Mouse (Mus musculus): Measurements from ENCODE around the gene Usp33. TPM values are rescaled to one million over a fixed set of nuclear protein-coding genes. Genes with fewer than 3 reads are reported as not detected.

Usp33 gene
- polyA plus RNA-seq, 1 experiment, result 0.37 TPM

GRCm38 (mm10) chr3:152396278-152396987 lies 50.2 kb downstream of the Usp33 start:
- H3K9me3 ChIP-seq (ENCODE audit: control insufficient read depth, low read length), result no peaks in the 10 kb centered on the region
- peaks cover 54% of the 10 kb centered on the region for H3K4me1 ChIP-seq (ENCODE audit: control insufficient read depth)
- peak overlapping the region; percentile 99 for H3K4me3 ChIP-seq (replicated peaks)
- TF ChIP-seq TAL1 (IDR thresholded peaks at IDR 0.05; ENCODE audit: low read length) (no peak), GATA1 (IDR thresholded peaks at IDR 0.05; ENCODE audit: low read length) (no peak)
- H3K36me3 ChIP-seq (ENCODE audit: control insufficient read depth), result peaks cover 50% of the 10 kb centered on the region
- H3K27me3 ChIP-seq (ENCODE audit: control insufficient read depth), result no peaks in the 10 kb centered on the region

GRCm38 (mm10) chr3:152396988-152397314 lies 50.7 kb downstream of the Usp33 start:
- H3K36me3 ChIP-seq (ENCODE audit: control insufficient read depth), result peaks cover 47% of the 10 kb centered on the region
- H3K4me3 ChIP-seq (replicated peaks), result peak overlapping the region; percentile 99
- no peaks in the 10 kb centered on the region for H3K27me3 ChIP-seq (ENCODE audit: control insufficient read depth)
- no peaks in the 10 kb centered on the region for H3K9me3 ChIP-seq (ENCODE audit: control insufficient read depth, low read length)
- peaks cover 58% of the 10 kb centered on the region for H3K4me1 ChIP-seq (ENCODE audit: control insufficient read depth)
- TF ChIP-seq GATA1 (IDR thresholded peaks at IDR 0.05; ENCODE audit: low read length) (no peak), TAL1 (IDR thresholded peaks at IDR 0.05; ENCODE audit: low read length) (no peak)

- Histone ChIP-seq H3K36me3 (ENCODE audit: control insufficient read depth) (peaks cover 42% of the 10 kb centered on the region), H3K4me1 (ENCODE audit: control insufficient read depth) (peaks cover 60% of the 10 kb centered on the region), H3K27me3 (ENCODE audit: control insufficient read depth) (no peaks in the 10 kb centered on the region), H3K4me3 (replicated peaks) (peak overlapping the region; percentile 99), H3K9me3 (ENCODE audit: control insufficient read depth, low read length) (no peaks in the 10 kb centered on the region)
- no peak for TF ChIP-seq TAL1 (IDR thresholded peaks at IDR 0.05; ENCODE audit: low read length)
- no peak for TF ChIP-seq GATA1 (IDR thresholded peaks at IDR 0.05; ENCODE audit: low read length)
These were observed 51.2 kb downstream of the Usp33 start for GRCm38 (mm10) chr3:152397335-152397940.

GRCm38 (mm10) chr3:152400441-152400840 lies 54.2 kb downstream of the Usp33 start:
- Histone ChIP-seq H3K9me3 (ENCODE audit: control insufficient read depth, low read length) (no peaks in the 10 kb centered on the region), H3K27me3 (ENCODE audit: control insufficient read depth) (no peaks in the 10 kb centered on the region), H3K4me3 (replicated peaks) (no peak overlapping the region), H3K4me1 (ENCODE audit: control insufficient read depth) (peaks cover 61% of the 10 kb centered on the region), H3K36me3 (ENCODE audit: control insufficient read depth) (peaks cover 27% of the 10 kb centered on the region)
- no peak for TF ChIP-seq TAL1 (IDR thresholded peaks at IDR 0.05; ENCODE audit: low read length)
- no peak for TF ChIP-seq GATA1 (IDR thresholded peaks at IDR 0.05; ENCODE audit: low read length)

GRCm38 (mm10) chr3:152400875-152401274 lies 54.6 kb downstream of the Usp33 start:
- peaks cover 27% of the 10 kb centered on the region for H3K36me3 ChIP-seq (ENCODE audit: control insufficient read depth)
- no peaks in the 10 kb centered on the region for H3K9me3 ChIP-seq (ENCODE audit: control insufficient read depth, low read length)
- TF ChIP-seq TAL1 (IDR thresholded peaks at IDR 0.05; ENCODE audit: low read length) (no peak), GATA1 (IDR thresholded peaks at IDR 0.05; ENCODE audit: low read length) (no peak)
- H3K27me3 ChIP-seq (ENCODE audit: control insufficient read depth), result no peaks in the 10 kb centered on the region
- H3K4me1 ChIP-seq (ENCODE audit: control insufficient read depth), result peaks cover 64% of the 10 kb centered on the region
- H3K4me3 ChIP-seq (replicated peaks), result no peak overlapping the region

GRCm38 (mm10) chr3:152401964-152402670 lies 55.8 kb downstream of the Usp33 start:
- H3K9me3 ChIP-seq (ENCODE audit: control insufficient read depth, low read length), result no peaks in the 10 kb centered on the region
- H3K36me3 ChIP-seq (ENCODE audit: control insufficient read depth), result peaks cover 27% of the 10 kb centered on the region
- no peaks in the 10 kb centered on the region for H3K27me3 ChIP-seq (ENCODE audit: control insufficient read depth)
- H3K4me1 ChIP-seq (ENCODE audit: control insufficient read depth), result peaks cover 67% of the 10 kb centered on the region
- no peak for TF ChIP-seq GATA1 (IDR thresholded peaks at IDR 0.05; ENCODE audit: low read length)
- no peak for TF ChIP-seq TAL1 (IDR thresholded peaks at IDR 0.05; ENCODE audit: low read length)
- no peak overlapping the region for H3K4me3 ChIP-seq (replicated peaks)

GRCm38 (mm10) chr3:152402671-152403066 lies 56.4 kb downstream of the Usp33 start:
- TF ChIP-seq GATA1 (IDR thresholded peaks at IDR 0.05; ENCODE audit: low read length) (no peak), TAL1 (IDR thresholded peaks at IDR 0.05; ENCODE audit: low read length) (no peak)
- Histone ChIP-seq H3K27me3 (ENCODE audit: control insufficient read depth) (no peaks in the 10 kb centered on the region), H3K4me3 (replicated peaks) (no peak overlapping the region), H3K36me3 (ENCODE audit: control insufficient read depth) (peaks cover 27% of the 10 kb centered on the region), H3K9me3 (ENCODE audit: control insufficient read depth, low read length) (no peaks in the 10 kb centered on the region), H3K4me1 (ENCODE audit: control insufficient read depth) (peaks cover 62% of the 10 kb centered on the region)

GRCm38 (mm10) chr3:152403827-152404226 lies 57.5 kb downstream of the Usp33 start:
- TF ChIP-seq TAL1 (IDR thresholded peaks at IDR 0.05; ENCODE audit: low read length) (no peak), GATA1 (IDR thresholded peaks at IDR 0.05; ENCODE audit: low read length) (no peak)
- Histone ChIP-seq H3K9me3 (ENCODE audit: control insufficient read depth, low read length) (no peaks in the 10 kb centered on the region), H3K27me3 (ENCODE audit: control insufficient read depth) (no peaks in the 10 kb centered on the region), H3K36me3 (ENCODE audit: control insufficient read depth) (peaks cover 22% of the 10 kb centered on the region), H3K4me1 (ENCODE audit: control insufficient read depth) (peaks cover 54% of the 10 kb centered on the region), H3K4me3 (replicated peaks) (no peak overlapping the region)

- Histone ChIP-seq H3K9me3 (ENCODE audit: control insufficient read depth, low read length) (no peaks in the 10 kb centered on the region), H3K4me1 (ENCODE audit: control insufficient read depth) (peaks cover 47% of the 10 kb centered on the region), H3K27me3 (ENCODE audit: control insufficient read depth) (no peaks in the 10 kb centered on the region), H3K36me3 (ENCODE audit: control insufficient read depth) (peaks cover 19% of the 10 kb centered on the region), H3K4me3 (replicated peaks) (no peak overlapping the region)
- no peak for TF ChIP-seq GATA1 (IDR thresholded peaks at IDR 0.05; ENCODE audit: low read length)
- TF ChIP-seq TAL1 (IDR thresholded peaks at IDR 0.05; ENCODE audit: low read length), result no peak
These were observed 59.1 kb downstream of the Usp33 start for GRCm38 (mm10) chr3:152405420-152405819.

Data from erythroblast, embryonic 14.5 days (primary cell).